Mouse (Mus musculus) heart, embryonic 10.5 days (tissue): ENCODE results near the gene Ugt1a10. TPM values are rescaled to one million over a fixed set of nuclear protein-coding genes. Genes with fewer than 3 reads are reported as not detected.

Source experiments
- microRNA-seq: library from miRNA; unstranded; fragments of <30 nt; microRNA quantifications from one replicate; pipeline ENCODE4, GENCODE M21; 2017
- polyA plus RNA-seq: library from polyadenylated mRNA; unstranded; fragments of >200 nt; fragmentation: Nextera tagmentation; extraction: Ambion mirVana; gene quantifications from 2 replicates; pipeline ENCODE4 v1.2.1, GENCODE M21; 2016

The Ugt1a10 gene
- polyA plus RNA-seq, 1 experiment from 2014 or later, result not detected

Small RNA genes within 50 kb of the gene (microRNA-seq; reads per million reads assigned to microRNA genes)
- gene Gm25198, result not detected

Other genes with a start within 250 kb of the Ugt1a10 start
- gene Dgkd, start 202.1 kb upstream of the Ugt1a10 start, polyA plus RNA-seq, result 26.6 and 31.6 TPM in 2 replicates
- gene Usp40, start 46.8 kb upstream of the Ugt1a10 start, polyA plus RNA-seq, result 33.5 and 34.5 TPM in 2 replicates
- not detected in 2 replicates for gene Ugt1a9, start 15.4 kb downstream of the Ugt1a10 start, polyA plus RNA-seq
- gene Ugt1a8, start 32.4 kb downstream of the Ugt1a10 start, polyA plus RNA-seq, result not detected in 2 replicates
- gene Ugt1a7c, start 39.7 kb downstream of the Ugt1a10 start, polyA plus RNA-seq, result 0.30 and 0.79 TPM in 2 replicates
- gene Ugt1a6b, start 47.9 kb downstream of the Ugt1a10 start, polyA plus RNA-seq, result not detected in 2 replicates
- gene Ugt1a6a, start 79.4 kb downstream of the Ugt1a10 start, polyA plus RNA-seq, result not detected in 2 replicates
- gene Ugt1a5, start 110.6 kb downstream of the Ugt1a10 start, polyA plus RNA-seq, result not detected in 2 replicates
- gene Ugt1a2, start 145.2 kb downstream of the Ugt1a10 start, polyA plus RNA-seq, result 0.13 TPM in 1 of 2 replicates, not detected in the other
- gene Dnajb3, start 150.4 kb downstream of the Ugt1a10 start, polyA plus RNA-seq, result 8.1 and 9.9 TPM in 2 replicates
- not detected in 2 replicates for gene Ugt1a1, start 156.6 kb downstream of the Ugt1a10 start, polyA plus RNA-seq
- gene Mroh2a, start 171.6 kb downstream of the Ugt1a10 start, polyA plus RNA-seq, result 0.58 and 0.82 TPM in 2 replicates
- 143 and 155 TPM in 2 replicates for gene Hjurp, start 222.2 kb downstream of the Ugt1a10 start, polyA plus RNA-seq
- gene Trpm8, start 222.3 kb downstream of the Ugt1a10 start, polyA plus RNA-seq, result 0.11 and 0.15 TPM in 2 replicates